Mouse (Mus musculus): ENCODE results near the gene A930033H14Rik. TPM values are rescaled to one million over a fixed set of nuclear protein-coding genes. Genes with fewer than 3 reads are reported as not detected.

Gene A930033H14Rik
- polyA plus RNA-seq, 1 experiment: 1.9 TPM

DNA sequence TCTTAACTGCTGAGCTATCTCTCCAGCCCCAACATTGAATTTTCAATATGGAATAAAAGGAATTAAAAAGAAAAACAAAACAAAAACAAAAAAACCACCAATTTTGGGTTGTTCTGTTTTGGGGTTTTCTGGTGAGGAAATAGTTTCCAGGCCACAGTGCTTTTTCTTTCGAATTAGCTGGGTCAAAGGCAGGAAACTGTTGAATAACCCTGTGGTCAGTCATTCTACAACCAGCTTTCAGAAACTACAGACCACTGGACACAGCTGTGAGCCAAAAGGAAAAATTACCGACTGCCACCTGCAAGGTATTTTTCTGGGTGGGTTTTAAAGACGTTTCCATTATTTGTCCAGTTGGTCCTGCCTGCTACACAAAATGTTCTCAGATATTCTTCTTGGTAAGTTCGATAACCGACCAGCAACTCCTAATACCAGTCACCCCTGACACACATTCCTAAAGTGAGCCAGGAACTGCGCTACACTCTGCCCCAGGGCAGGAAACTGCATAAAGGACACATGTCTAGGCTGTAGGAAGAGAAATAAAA is 44.8 kb upstream of the A930033H14Rik start:
- TF ChIP-seq E2F4 (IDR thresholded peaks at IDR 0.05; ENCODE audit: insufficient read depth) (no peak), CEBPB (IDR thresholded peaks at IDR 0.05; ENCODE audit: insufficient read depth, poor library complexity, severe bottlenecking) (no peak), TCF3 (IDR thresholded peaks at IDR 0.05; ENCODE audit: insufficient read length, low read depth) (no peak), MAX (IDR thresholded peaks at IDR 0.05; ENCODE audit: low read depth) (no peak), POLR2A (IDR thresholded peaks at IDR 0.05; ENCODE audit: insufficient read length, low read depth) (no peak), REST (IDR thresholded peaks at IDR 0.05; ENCODE audit: insufficient read depth, insufficient read length) (no peak), USF1 (IDR thresholded peaks at IDR 0.05; ENCODE audit: low read depth) (no peak), SRF (IDR thresholded peaks at IDR 0.05; ENCODE audit: control insufficient read depth, insufficient read length, low read depth) (no peak), MYOG (IDR thresholded peaks at IDR 0.05; ENCODE audit: control insufficient read depth in 1 of 3, insufficient read depth in 1 of 3, insufficient read length in 2 of 3, low read depth in 2 of 3) (no peak), MYOD1 (IDR thresholded peaks at IDR 0.05; ENCODE audit: control insufficient read depth in 1 of 3, insufficient read length in 2 of 3, low read depth in 2 of 3) (no peak), TCF12 (IDR thresholded peaks at IDR 0.05; ENCODE audit: insufficient read depth, poor library complexity, severe bottlenecking) (no peak), POLR2AphosphoS2 (IDR thresholded peaks at IDR 0.05; ENCODE audit: insufficient read length, low read depth) (no peak)
- no peak overlapping the region for H3ac ChIP-seq (ENCODE audit: control insufficient read depth, insufficient read length)
- no peak overlapping the region for H3K4me2 ChIP-seq (ENCODE audit: low read depth)
- H3K36me3 ChIP-seq (ENCODE audit: control insufficient read depth, insufficient read depth): no peaks in the 10 kb centered on the region
- H3K27me3 ChIP-seq (ENCODE audit: control insufficient read depth, insufficient read depth, insufficient read length): no peaks in the 10 kb centered on the region
- no peak overlapping the region for H3K4me3 ChIP-seq
- no peaks in the 10 kb centered on the region for H3K79me2 ChIP-seq (ENCODE audit: control insufficient read depth, insufficient read depth)

DNA sequence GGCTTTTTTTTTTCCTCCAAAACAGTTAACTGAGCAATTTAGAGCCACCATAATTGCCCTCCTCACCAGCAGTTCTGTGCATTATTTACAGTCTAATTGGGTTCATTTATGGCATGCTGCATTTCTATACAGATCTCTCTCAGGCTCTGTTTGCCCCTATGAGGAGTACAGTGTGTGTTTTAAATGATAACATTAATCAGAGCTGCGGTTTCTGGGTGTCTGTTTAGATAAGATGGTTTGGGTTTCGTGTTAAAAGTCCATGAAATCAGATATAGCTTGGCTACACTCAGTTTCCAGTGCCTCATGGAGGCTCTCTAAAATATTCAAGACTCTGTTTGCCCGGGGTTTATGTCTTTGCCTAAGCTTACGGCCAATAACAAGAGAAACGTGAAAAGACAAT is 42.7 kb upstream of the A930033H14Rik start:
- no peaks in the 10 kb centered on the region for H3K36me3 ChIP-seq (ENCODE audit: control insufficient read depth, insufficient read depth)
- H3K4me3 ChIP-seq: no peak overlapping the region
- TF ChIP-seq POLR2AphosphoS2 (IDR thresholded peaks at IDR 0.05; ENCODE audit: insufficient read length, low read depth): no peak
- no peak for TF ChIP-seq MAX (IDR thresholded peaks at IDR 0.05; ENCODE audit: low read depth)
- TF ChIP-seq CEBPB (IDR thresholded peaks at IDR 0.05; ENCODE audit: insufficient read depth, poor library complexity, severe bottlenecking): no peak
- TF ChIP-seq TCF12 (IDR thresholded peaks at IDR 0.05; ENCODE audit: insufficient read depth, poor library complexity, severe bottlenecking): no peak
- no peak for TF ChIP-seq REST (IDR thresholded peaks at IDR 0.05; ENCODE audit: insufficient read depth, insufficient read length)
- TF ChIP-seq USF1 (IDR thresholded peaks at IDR 0.05; ENCODE audit: low read depth): no peak
- no peak for TF ChIP-seq SRF (IDR thresholded peaks at IDR 0.05; ENCODE audit: control insufficient read depth, insufficient read length, low read depth)
- no peak for TF ChIP-seq POLR2A (IDR thresholded peaks at IDR 0.05; ENCODE audit: insufficient read length, low read depth)
- no peak for TF ChIP-seq TCF3 (IDR thresholded peaks at IDR 0.05; ENCODE audit: insufficient read length, low read depth)
- no peaks in the 10 kb centered on the region for H3K79me2 ChIP-seq (ENCODE audit: control insufficient read depth, insufficient read depth)
- H3ac ChIP-seq (ENCODE audit: control insufficient read depth, insufficient read length): no peak overlapping the region
- no peak overlapping the region for H3K4me2 ChIP-seq (ENCODE audit: low read depth)
- no peaks in the 10 kb centered on the region for H3K27me3 ChIP-seq (ENCODE audit: control insufficient read depth, insufficient read depth, insufficient read length)

DNA sequence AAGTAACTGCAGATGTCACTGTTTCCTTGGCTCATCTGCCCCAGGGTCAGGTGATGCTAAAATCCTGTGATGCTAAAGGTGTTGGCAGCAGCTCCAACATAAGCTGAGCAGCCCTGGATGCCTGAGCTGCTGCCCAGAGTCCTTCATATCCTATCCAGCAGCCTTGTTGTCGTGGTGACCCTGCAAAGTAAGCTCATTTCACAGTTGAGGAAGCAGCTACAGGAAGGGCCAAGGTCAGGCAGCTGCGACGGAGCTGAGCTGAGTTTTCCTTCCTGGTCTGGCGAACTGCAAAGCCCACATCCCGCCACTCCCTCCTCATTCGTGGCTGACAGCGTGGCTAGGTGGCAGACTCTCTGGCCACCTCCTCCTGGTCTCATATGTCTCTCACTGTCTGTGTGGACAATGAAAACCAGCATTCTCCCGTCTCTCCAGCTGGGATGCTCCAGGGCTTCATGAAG is 41.5 kb upstream of the A930033H14Rik start:
- H3K4me2 ChIP-seq (ENCODE audit: low read depth): no peak overlapping the region
- TF ChIP-seq REST (IDR thresholded peaks at IDR 0.05; ENCODE audit: insufficient read depth, insufficient read length): no peak
- TF ChIP-seq MYOD1 (IDR thresholded peaks at IDR 0.05; ENCODE audit: control insufficient read depth in 1 of 3, insufficient read length in 2 of 3, low read depth in 2 of 3): no peak
- TF ChIP-seq USF1 (IDR thresholded peaks at IDR 0.05; ENCODE audit: low read depth): no peak
- TF ChIP-seq MYOG (IDR thresholded peaks at IDR 0.05; ENCODE audit: control insufficient read depth in 1 of 3, insufficient read depth in 1 of 3, insufficient read length in 2 of 3, low read depth in 2 of 3): no peak
- no peak for TF ChIP-seq TCF3 (IDR thresholded peaks at IDR 0.05; ENCODE audit: insufficient read length, low read depth)
- no peak for TF ChIP-seq SRF (IDR thresholded peaks at IDR 0.05; ENCODE audit: control insufficient read depth, insufficient read length, low read depth)
- TF ChIP-seq POLR2AphosphoS2 (IDR thresholded peaks at IDR 0.05; ENCODE audit: insufficient read length, low read depth): no peak
- H3ac ChIP-seq (ENCODE audit: control insufficient read depth, insufficient read length): no peak overlapping the region
- H3K4me3 ChIP-seq: no peak overlapping the region
- no peaks in the 10 kb centered on the region for H3K27me3 ChIP-seq (ENCODE audit: control insufficient read depth, insufficient read depth, insufficient read length)
- H3K79me2 ChIP-seq (ENCODE audit: control insufficient read depth, insufficient read depth): no peaks in the 10 kb centered on the region
- H3K36me3 ChIP-seq (ENCODE audit: control insufficient read depth, insufficient read depth): no peaks in the 10 kb centered on the region

DNA sequence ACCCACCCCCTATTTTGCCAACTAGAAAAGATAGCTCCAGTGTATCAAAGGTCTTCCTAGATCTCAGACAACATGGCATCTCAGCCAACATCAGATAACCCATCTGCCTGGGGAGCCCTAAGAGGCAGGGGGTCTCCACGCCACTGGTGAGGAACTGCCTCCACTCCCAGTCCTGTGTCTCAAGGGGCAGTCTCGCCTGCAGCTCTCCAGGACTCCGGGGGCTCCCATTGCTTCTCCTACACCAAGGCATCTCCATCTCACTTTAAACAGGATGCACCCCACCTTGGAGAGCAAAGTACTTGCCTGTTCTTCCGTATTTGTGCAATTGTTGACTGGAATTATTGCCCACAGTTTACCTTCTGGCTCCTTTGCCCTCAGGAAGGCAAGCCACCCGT is 40.8 kb upstream of the A930033H14Rik start:
- Histone ChIP-seq H3K4me3 (no peak overlapping the region), H3K36me3 (ENCODE audit: control insufficient read depth, insufficient read depth) (no peaks in the 10 kb centered on the region), H3K79me2 (ENCODE audit: control insufficient read depth, insufficient read depth) (no peaks in the 10 kb centered on the region), H3K27me3 (ENCODE audit: control insufficient read depth, insufficient read depth, insufficient read length) (no peaks in the 10 kb centered on the region), H3K4me2 (ENCODE audit: low read depth) (no peak overlapping the region), H3ac (ENCODE audit: control insufficient read depth, insufficient read length) (no peak overlapping the region)
- TF ChIP-seq TCF3 (IDR thresholded peaks at IDR 0.05; ENCODE audit: insufficient read length, low read depth) (no peak), TCF12 (IDR thresholded peaks at IDR 0.05; ENCODE audit: insufficient read depth, poor library complexity, severe bottlenecking) (no peak), POLR2A (IDR thresholded peaks at IDR 0.05; ENCODE audit: insufficient read length, low read depth) (no peak), MYOD1 (IDR thresholded peaks at IDR 0.05; ENCODE audit: control insufficient read depth in 1 of 3, insufficient read length in 2 of 3, low read depth in 2 of 3) (no peak), MAX (IDR thresholded peaks at IDR 0.05; ENCODE audit: low read depth) (no peak), POLR2AphosphoS2 (IDR thresholded peaks at IDR 0.05; ENCODE audit: insufficient read length, low read depth) (no peak), CEBPB (IDR thresholded peaks at IDR 0.05; ENCODE audit: insufficient read depth, poor library complexity, severe bottlenecking) (no peak), REST (IDR thresholded peaks at IDR 0.05; ENCODE audit: insufficient read depth, insufficient read length) (no peak), SRF (IDR thresholded peaks at IDR 0.05; ENCODE audit: control insufficient read depth, insufficient read length, low read depth) (no peak), USF1 (IDR thresholded peaks at IDR 0.05; ENCODE audit: low read depth) (no peak), E2F4 (IDR thresholded peaks at IDR 0.05; ENCODE audit: insufficient read depth) (no peak)

All from myocyte (in vitro differentiated cells).